Mouse (Mus musculus) brain, embryonic 14.5 days (tissue): ENCODE results near the gene Napsa. TPM values are rescaled to one million over a fixed set of nuclear protein-coding genes. Genes with fewer than 3 reads are reported as not detected.
A peak's percentile ranks its signal among the peaks of the same experiment; 100 is the strongest.

Experiments used
- DNase-seq: peaks from one replicate; pipeline ENCODE4 v3.0.0-alpha.2; 2011; ENCODE audit warnings: low read depth
- CTCF ChIP-seq: fragments of 200-500 bp; IDR thresholded peaks from 2 replicates; pipeline ENCODE4 v1.5.1; 2012; ENCODE audit warnings: inconsistent platforms, mild to moderate bottlenecking, moderate library complexity, borderline replicate concordance; ENCODE audit not compliant: insufficient read depth, insufficient read length; ENCODE audit errors: extremely low read depth
- POLR2A ChIP-seq: fragments of 200-500 bp; IDR thresholded peaks from 2 replicates; pipeline ENCODE4 v1.6.1; 2012; ENCODE audit warnings: mild to moderate bottlenecking, inconsistent platforms, borderline replicate concordance; ENCODE audit not compliant: poor library complexity, insufficient read depth, insufficient read length, severe bottlenecking; ENCODE audit errors: extremely low read depth
- polyA plus RNA-seq: library from polyadenylated mRNA; depleted of rRNA; stranded (reverse); fragments of >200 nt; gene quantifications from 2 replicates; pipeline ENCODE4 v1.2.3, GENCODE M21; 2012

The Napsa gene
- polyA plus RNA-seq, 1 experiment, result 0.42 TPM

GRCm38 (mm10) chr7:44546274-44546673, 25.9 kb upstream of the Napsa start:
- DNase-seq, result no peak
- TF ChIP-seq CTCF, result no peak
- no peak for TF ChIP-seq POLR2A

- DNase-seq, result no peak
- no peak for TF ChIP-seq CTCF
- no peak for TF ChIP-seq POLR2A
Observed at GRCm38 (mm10) chr7:44547041-44547440, 25.1 kb upstream of the Napsa start.

GRCm38 (mm10) chr7:44547725-44548124, 24.5 kb upstream of the Napsa start:
- TF ChIP-seq POLR2A (no peak), CTCF (no peak)
- DNase-seq, result no peak

GRCm38 (mm10) chr7:44548497-44549087, 23.6 kb upstream of the Napsa start, which contains the start of gene Pold1:
Pold1 (minus strand) TSS chr7:44548849.
- DNase-seq, result peak; percentile 100
- 0 out of 2 replicates have a peak, but pooled peaks have one; percentile 5 for TF ChIP-seq POLR2A
- TF ChIP-seq CTCF, result peak; percentile 89

GRCm38 (mm10) chr7:44549621-44550408, 22.4 kb upstream of the Napsa start:
- DNase-seq, result no peak

GRCm38 (mm10) chr7:44550409-44550678, 21.8 kb upstream of the Napsa start:
- no peak for DNase-seq
- no peak for TF ChIP-seq POLR2A

More at GRCm38 (mm10) chr7:44549621-44550408, 22.4 kb upstream of the Napsa start:
- TF ChIP-seq POLR2A (no peak), CTCF (no peak)

GRCm38 (mm10) chr7:44551301-44551700, 20.9 kb upstream of the Napsa start:
- TF ChIP-seq POLR2A, result no peak
- no peak for TF ChIP-seq CTCF
- DNase-seq, result no peak

GRCm38 (mm10) chr7:44551731-44552130, 20.4 kb upstream of the Napsa start:
- TF ChIP-seq CTCF (no peak), POLR2A (no peak)
- DNase-seq, result no peak

GRCm38 (mm10) chr7:44552141-44552908, 19.9 kb upstream of the Napsa start:
- no peak for DNase-seq
- TF ChIP-seq CTCF, result no peak
- TF ChIP-seq POLR2A, result no peak

- TF ChIP-seq CTCF, result no peak
- DNase-seq, result peak; percentile 94
Observed at GRCm38 (mm10) chr7:44553196-44553764, 18.9 kb upstream of the Napsa start.

GRCm38 (mm10) chr7:44553826-44554225, 18.4 kb upstream of the Napsa start, which contains the start of gene Nr1h2:
Nr1h2 (minus strand) TSS chr7:44553951.
- TF ChIP-seq POLR2A, result peak; percentile 25; the same call in 1 of the 2 replicates
- peak; percentile 9; the same call in 1 of the 2 replicates for TF ChIP-seq CTCF
- DNase-seq, result peak; percentile 98

- no peak for DNase-seq
- TF ChIP-seq CTCF (no peak), POLR2A (no peak)
Observed at GRCm38 (mm10) chr7:44557629-44558028, 14.6 kb upstream of the Napsa start.
